Mouse (Mus musculus): Measurements from ENCODE around the gene Entpd1.

Entpd1 gene

GRCm38 (mm10) chr19:40665778-40666177 lies 53.6 kb downstream of the Entpd1 start:
- in situ Hi-C loops (cut with MseI, MboI): no loop called here

GRCm38 (mm10) chr19:40667111-40667510 lies 54.9 kb downstream of the Entpd1 start:
- in situ Hi-C loops (cut with MseI, MboI): no loop called here

GRCm38 (mm10) chr19:40675329-40675728 lies 63.2 kb downstream of the Entpd1 start:
- in situ Hi-C loops (cut with MseI, MboI): no loop called here

- in situ Hi-C loops (cut with MseI, MboI): no loop called here
Measured at GRCm38 (mm10) chr19:40678087-40678486, 65.9 kb downstream of the Entpd1 start.

GRCm38 (mm10) chr19:40678532-40679307 lies 66.6 kb downstream of the Entpd1 start:
- in situ Hi-C loops (cut with MseI, MboI): no loop called here

- in situ Hi-C loops (cut with MseI, MboI): no loop called here
Measured at GRCm38 (mm10) chr19:40679632-40680031, 67.5 kb downstream of the Entpd1 start.

GRCm38 (mm10) chr19:40684124-40684523 lies 72.0 kb downstream of the Entpd1 start:
- in situ Hi-C loops (cut with MseI, MboI): no loop called here

GRCm38 (mm10) chr19:40684566-40684965 lies 72.4 kb downstream of the Entpd1 start:
- in situ Hi-C loops (cut with MseI, MboI): no loop called here

- in situ Hi-C loops (cut with MseI, MboI): no loop called here
Measured at GRCm38 (mm10) chr19:40687291-40687927, 75.2 kb downstream of the Entpd1 start.

GRCm38 (mm10) chr19:40693201-40693600 lies 81.0 kb downstream of the Entpd1 start:
- in situ Hi-C loops (cut with MseI, MboI): no loop called here

GRCm38 (mm10) chr19:40696116-40696515 lies 84.0 kb downstream of the Entpd1 start:
- in situ Hi-C loops (cut with MseI, MboI): no loop called here

GRCm38 (mm10) chr19:40698103-40698853 lies 86.1 kb downstream of the Entpd1 start:
- in situ Hi-C loops (cut with MseI, MboI): no loop called here

GRCm38 (mm10) chr19:40699816-40700215 lies 87.7 kb downstream of the Entpd1 start:
- in situ Hi-C loops (cut with MseI, MboI): no loop called here

GRCm38 (mm10) chr19:40702406-40702805 lies 90.2 kb downstream of the Entpd1 start:
- in situ Hi-C loops (cut with MseI, MboI): no loop called here

- in situ Hi-C loops (cut with MseI, MboI): no loop called here
Measured at GRCm38 (mm10) chr19:40712889-40713628, 100.9 kb downstream of the Entpd1 start.

GRCm38 (mm10) chr19:40714700-40715099 lies 102.5 kb downstream of the Entpd1 start:
- in situ Hi-C loops (cut with MseI, MboI): no loop called here

- in situ Hi-C loops (cut with MseI, MboI): no loop called here
Measured at GRCm38 (mm10) chr19:40716981-40717380, 104.8 kb downstream of the Entpd1 start.

- in situ Hi-C loops (cut with MseI, MboI): loop anchor here (5.0 kb wide), 2 partner anchors 102 to 107 kb away; partner anchors contain the start of genes Entpd1 (in 1 of the 2) and Tctn3 (in 1 of the 2)
Measured at GRCm38 (mm10) chr19:40719439-40720105, 107.4 kb downstream of the Entpd1 start.

GRCm38 (mm10) chr19:40720381-40720780 lies 108.2 kb downstream of the Entpd1 start:
- in situ Hi-C loops (cut with MseI, MboI): loop anchor here (5.0 kb wide), 2 partner anchors 103 to 108 kb away; partner anchors contain the start of genes Entpd1 (in 1 of the 2) and Tctn3 (in 1 of the 2)

GRCm38 (mm10) chr19:40722137-40723038 lies 110.2 kb downstream of the Entpd1 start:
- in situ Hi-C loops (cut with MseI, MboI): loop anchor here (5.0 kb wide), 2 partner anchors 105 to 110 kb away; partner anchors contain the start of genes Entpd1 (in 1 of the 2) and Tctn3 (in 1 of the 2)
